Mouse (Mus musculus) forebrain, embryonic 15.5 days (tissue): Measurements from ENCODE around the gene Clybl. TPM values are rescaled to one million over a fixed set of nuclear protein-coding genes. Genes with fewer than 3 reads are reported as not detected.
A peak's percentile ranks its signal among the peaks of the same experiment; 100 is the strongest.

Experiments
- ATAC-seq: fragments of 200-750 bp; cut with Nextera tagmentation; replicated peaks from 2 replicates; pipeline ENCODE4 v1.8.0; 2017; ENCODE audit warnings: mild to moderate bottlenecking, moderate TSS enrichment, moderate library complexity
- H3K27ac ChIP-seq: fragments of 300-500 bp; sonication (generic); replicated peaks from 2 replicates; pipeline ENCODE4 v1.5.1; 2015; ENCODE audit warnings: mild to moderate bottlenecking, inconsistent platforms
- H3K27me3 ChIP-seq: fragments of 300-500 bp; sonication (generic); 2 replicates; pipeline ENCODE4 v1.6.1; 2015; ENCODE audit warnings: inconsistent platforms
- H3K36me3 ChIP-seq: fragments of 300-500 bp; sonication (generic); 2 replicates; pipeline ENCODE4 v1.6.1; 2015; ENCODE audit warnings: mild to moderate bottlenecking, inconsistent platforms
- H3K4me1 ChIP-seq: fragments of 300-500 bp; sonication (generic); 2 replicates; pipeline ENCODE4 v1.6.1; 2015; ENCODE audit warnings: inconsistent platforms
- H3K4me2 ChIP-seq: fragments of 300-500 bp; sonication (generic); replicated peaks from 2 replicates; pipeline ENCODE4 v1.6.1; 2015; ENCODE audit warnings: mild to moderate bottlenecking, inconsistent platforms
- H3K4me3 ChIP-seq: fragments of 300-500 bp; sonication (generic); 2 replicates; pipeline ENCODE4 v1.5.1; 2015; ENCODE audit warnings: mild to moderate bottlenecking, inconsistent platforms
- H3K9ac ChIP-seq: fragments of 300-500 bp; sonication (generic); replicated peaks from 2 replicates; pipeline ENCODE4 v1.6.1; 2015; ENCODE audit warnings: mild to moderate bottlenecking, inconsistent platforms
- H3K9me3 ChIP-seq: fragments of 300-500 bp; sonication (generic); 2 replicates; pipeline ENCODE4 v1.6.1; 2016; ENCODE audit warnings: inconsistent platforms
- WGBS: fragments of 180-500 bp; shearing (Covaris S2); methylation state at CpG from one replicate; pipeline ENCODE4 v1.1.7; 2015; ENCODE audit warnings: mixed read lengths; 5-methylcytosine and 5-hydroxymethylcytosine counted together
- polyA plus RNA-seq: library from polyadenylated mRNA; unstranded; fragments of >200 nt; fragmentation: Nextera tagmentation; extraction: Ambion mirVana; gene quantifications from 2 replicates; pipeline ENCODE4 v1.2.1, GENCODE M21; 2015

Gene Clybl
- polyA plus RNA-seq, 1 experiment from 2014 or later = 12.4 TPM

GRCm38 (mm10) chr14:122227454-122227951 lies 46.0 kb downstream of the Clybl start:
- Histone ChIP-seq H3K36me3 (no peaks in the 10 kb centered on the region), H3K27ac (peak overlapping the region; percentile 57), H3K4me3 (no peak overlapping the region), H3K9ac (no peak overlapping the region), H3K4me1 (peaks cover 28% of the 10 kb centered on the region), H3K27me3 (peaks cover 59% of the 10 kb centered on the region), H3K4me2 (peak overlapping the region; percentile 10; the same call in 1 of the 2 replicates), H3K9me3 (no peaks in the 10 kb centered on the region)
- no peak for ATAC-seq
- WGBS = 6% methylated on average over 14 of the region's 14 CpGs

GRCm38 (mm10) chr14:122228816-122229551 lies 47.5 kb downstream of the Clybl start:
- H3K9me3 ChIP-seq = no peaks in the 10 kb centered on the region
- H3K27me3 ChIP-seq = peaks cover 57% of the 10 kb centered on the region
- no peak for ATAC-seq
- no peak overlapping the region for H3K9ac ChIP-seq
- no peak overlapping the region for H3K4me2 ChIP-seq
- H3K36me3 ChIP-seq = no peaks in the 10 kb centered on the region
- whole genome bisulfite sequencing = 13% methylated on average over 23 of the region's 23 CpGs
- no peak overlapping the region; the same call in 1 of the 2 replicates for H3K27ac ChIP-seq
- H3K4me1 ChIP-seq = peaks cover 28% of the 10 kb centered on the region
- H3K4me3 ChIP-seq = no peak overlapping the region

- Histone ChIP-seq H3K4me1 (peaks cover 28% of the 10 kb centered on the region), H3K4me3 (no peak overlapping the region), H3K27ac (peak overlapping the region; percentile 58), H3K4me2 (no peak overlapping the region), H3K9me3 (no peaks in the 10 kb centered on the region), H3K27me3 (peaks cover 55% of the 10 kb centered on the region), H3K9ac (no peak overlapping the region), H3K36me3 (no peaks in the 10 kb centered on the region)
- ATAC-seq = no peak
- 37% methylated on average over 5 of the region's 5 CpGs for WGBS
Observed at GRCm38 (mm10) chr14:122229988-122230387, 48.5 kb downstream of the Clybl start.

GRCm38 (mm10) chr14:122230621-122231025 lies 49.1 kb downstream of the Clybl start:
- Histone ChIP-seq H3K4me2 (peak overlapping the region; percentile 22), H3K27me3 (peaks cover 49% of the 10 kb centered on the region), H3K9ac (0 out of 2 replicates have a peak overlapping the region, but pooled peaks have one; percentile 5), H3K36me3 (no peaks in the 10 kb centered on the region), H3K9me3 (no peaks in the 10 kb centered on the region), H3K4me3 (no peak overlapping the region), H3K27ac (peak overlapping the region; percentile 58), H3K4me1 (peaks cover 28% of the 10 kb centered on the region)
- 3% methylated on average over 14 of the region's 14 CpGs for WGBS
- peak; percentile 58 for ATAC-seq

GRCm38 (mm10) chr14:122231073-122231472 lies 49.6 kb downstream of the Clybl start:
- H3K4me3 ChIP-seq = no peak overlapping the region
- H3K4me2 ChIP-seq = peak overlapping the region; percentile 22
- 30% methylated on average over 10 of the region's 10 CpGs for WGBS
- H3K9me3 ChIP-seq = no peaks in the 10 kb centered on the region
- H3K36me3 ChIP-seq = no peaks in the 10 kb centered on the region
- ATAC-seq = no peak
- no peak overlapping the region; the same call in 1 of the 2 replicates for H3K27ac ChIP-seq
- H3K9ac ChIP-seq = 0 out of 2 replicates have a peak overlapping the region, but pooled peaks have one; percentile 5
- H3K4me1 ChIP-seq = peaks cover 28% of the 10 kb centered on the region
- peaks cover 46% of the 10 kb centered on the region for H3K27me3 ChIP-seq

DNA sequence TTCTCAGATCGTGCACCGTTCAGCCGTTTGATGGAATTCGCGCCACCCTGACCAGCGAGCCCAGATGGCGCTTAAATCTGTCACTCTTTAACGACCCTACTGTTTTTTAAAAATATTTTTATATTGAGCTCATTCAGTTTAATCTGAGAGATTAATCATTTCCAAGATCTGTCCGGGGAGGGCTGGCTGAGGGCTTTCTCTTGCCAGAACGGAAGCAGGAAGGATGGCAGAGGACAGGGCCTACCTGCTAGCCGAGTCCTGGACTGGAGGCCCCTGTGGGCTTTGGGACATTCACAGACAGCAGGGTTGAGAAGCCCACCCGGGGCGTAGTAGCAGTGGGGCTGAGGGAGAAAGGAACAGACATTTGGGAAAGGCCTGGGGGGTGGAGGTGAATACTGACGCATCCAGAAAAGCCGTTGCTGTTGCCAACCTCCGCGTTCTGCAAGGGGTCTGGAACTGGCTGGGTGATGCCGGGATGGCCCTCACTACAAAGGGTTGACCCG lies 51.8 kb downstream of the Clybl start:
- peaks cover 15% of the 10 kb centered on the region for H3K4me1 ChIP-seq
- H3K27me3 ChIP-seq = peaks cover 36% of the 10 kb centered on the region
- no peaks in the 10 kb centered on the region for H3K9me3 ChIP-seq
- no peak for ATAC-seq
- WGBS = 76% methylated on average over 19 of the region's 19 CpGs
- no peak overlapping the region for H3K4me3 ChIP-seq
- H3K36me3 ChIP-seq = no peaks in the 10 kb centered on the region
- no peak overlapping the region for H3K4me2 ChIP-seq
- no peak overlapping the region for H3K27ac ChIP-seq
- no peak overlapping the region for H3K9ac ChIP-seq

GRCm38 (mm10) chr14:122243874-122244273 lies 62.4 kb downstream of the Clybl start:
- Histone ChIP-seq H3K9ac (no peak overlapping the region), H3K27me3 (peaks cover 7% of the 10 kb centered on the region; the same call in 1 of the 2 replicates), H3K4me1 (peaks cover 21% of the 10 kb centered on the region), H3K9me3 (no peaks in the 10 kb centered on the region), H3K4me3 (no peak overlapping the region), H3K27ac (no peak overlapping the region), H3K4me2 (no peak overlapping the region), H3K36me3 (no peaks in the 10 kb centered on the region)
- no peak for ATAC-seq
- 95% methylated on average over 1 of the region's 1 CpGs for WGBS

GRCm38 (mm10) chr14:122246919-122247859 lies 65.7 kb downstream of the Clybl start:
- Histone ChIP-seq H3K4me3 (no peak overlapping the region), H3K9ac (no peak overlapping the region), H3K27ac (0 out of 2 replicates have a peak overlapping the region, but pooled peaks have one; percentile 0), H3K9me3 (no peaks in the 10 kb centered on the region), H3K36me3 (no peaks in the 10 kb centered on the region), H3K4me1 (peaks cover 21% of the 10 kb centered on the region), H3K27me3 (peaks cover 7% of the 10 kb centered on the region; the same call in 1 of the 2 replicates), H3K4me2 (no peak overlapping the region)
- peak; percentile 73 for ATAC-seq
- WGBS = 38% methylated on average over 18 of the region's 18 CpGs

DNA sequence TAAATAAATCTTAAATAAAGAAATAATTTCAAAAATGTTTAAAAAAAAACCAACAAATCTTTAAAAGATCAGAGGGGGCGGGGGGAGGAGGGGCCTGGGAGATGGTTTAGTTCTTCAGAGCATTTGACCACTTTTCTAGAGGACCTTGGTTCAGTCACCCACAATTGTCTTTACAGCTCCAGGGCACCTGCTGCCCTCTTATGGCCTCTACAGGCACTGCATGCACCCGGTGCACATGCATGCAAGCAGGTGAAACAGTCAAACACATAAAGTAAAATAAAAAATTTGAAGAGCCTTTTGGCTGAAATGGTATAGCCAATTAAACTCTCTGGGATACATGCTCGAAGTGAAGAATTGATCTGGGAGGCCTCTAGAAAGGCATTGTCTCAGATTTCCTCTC lies 67.6 kb downstream of the Clybl start:
- Histone ChIP-seq H3K36me3 (no peaks in the 10 kb centered on the region), H3K9ac (no peak overlapping the region), H3K9me3 (no peaks in the 10 kb centered on the region), H3K27me3 (peaks cover 7% of the 10 kb centered on the region; the same call in 1 of the 2 replicates), H3K4me3 (no peak overlapping the region), H3K27ac (no peak overlapping the region), H3K4me1 (peaks cover 21% of the 10 kb centered on the region), H3K4me2 (no peak overlapping the region)
- ATAC-seq = no peak
- WGBS = 81% methylated on average over 3 of the region's 3 CpGs

GRCm38 (mm10) chr14:122251346-122251745 lies 69.8 kb downstream of the Clybl start:
- no peaks in the 10 kb centered on the region for H3K36me3 ChIP-seq
- no peak for ATAC-seq
- peaks cover 6% of the 10 kb centered on the region; the same call in 1 of the 2 replicates for H3K27me3 ChIP-seq

GRCm38 (mm10) chr14:122255562-122256260 lies 74.2 kb downstream of the Clybl start:
- Histone ChIP-seq H3K4me1 (peaks cover 24% of the 10 kb centered on the region), H3K27me3 (peaks cover 25% of the 10 kb centered on the region), H3K36me3 (no peaks in the 10 kb centered on the region), H3K4me3 (no peak overlapping the region), H3K9me3 (no peaks in the 10 kb centered on the region), H3K27ac (no peak overlapping the region), H3K9ac (no peak overlapping the region), H3K4me2 (peak overlapping the region; percentile 0; the same call in 1 of the 2 replicates)
- ATAC-seq = peak; percentile 19; the same call in 1 of the 2 replicates
- 4% methylated on average over 21 of the region's 21 CpGs for WGBS

More at GRCm38 (mm10) chr14:122251346-122251745, 69.8 kb downstream of the Clybl start:
- H3K4me3 ChIP-seq = no peak overlapping the region
- no peak overlapping the region for H3K9ac ChIP-seq
- H3K4me2 ChIP-seq = no peak overlapping the region
- H3K27ac ChIP-seq = no peak overlapping the region
- no peaks in the 10 kb centered on the region for H3K9me3 ChIP-seq
- H3K4me1 ChIP-seq = peaks cover 30% of the 10 kb centered on the region
